Mouse (Mus musculus): ENCODE measurements around the gene Ankrd44. TPM values are rescaled to one million over a fixed set of nuclear protein-coding genes. Genes with fewer than 3 reads are reported as not detected.

The Ankrd44 gene
- polyA plus RNA-seq, 1 experiment = 17.8 TPM

GRCm38 (mm10) chr1:54772843-54773242 lies 153.3 kb downstream of the Ankrd44 start:
- H3K36me3 ChIP-seq (ENCODE audit: control insufficient read depth, insufficient read depth, low read length) = no peaks in the 10 kb centered on the region
- H3K27ac ChIP-seq (ENCODE audit: insufficient read depth, low read depth, low read length) = no peak overlapping the region
- H3K4me3 ChIP-seq (ENCODE audit: insufficient read depth, low read depth, low read length) = no peak overlapping the region
- no peak for TF ChIP-seq CTCF (conservative IDR thresholded peaks at IDR 0.05; ENCODE audit: insufficient read depth, insufficient read length, low read depth, low read length)
- no peak for TF ChIP-seq POLR2A (IDR thresholded peaks at IDR 0.05; ENCODE audit: low read depth, low read length)
- DNase-seq = no peak
- no peaks in the 10 kb centered on the region for H3K4me1 ChIP-seq (ENCODE audit: control insufficient read depth, insufficient read depth, low read length)
- H3K27me3 ChIP-seq (replicated peaks; ENCODE audit: control insufficient read depth, insufficient read depth, low read length) = no peaks in the 10 kb centered on the region
- WGBS = 94% methylated on average over 5 of the region's 5 CpGs

GRCm38 (mm10) chr1:54771471-54771870 lies 154.7 kb downstream of the Ankrd44 start:
- no peak for DNase-seq
- Histone ChIP-seq H3K4me3 (ENCODE audit: insufficient read depth, low read depth, low read length) (no peak overlapping the region), H3K27me3 (replicated peaks; ENCODE audit: control insufficient read depth, insufficient read depth, low read length) (no peaks in the 10 kb centered on the region), H3K4me1 (ENCODE audit: control insufficient read depth, insufficient read depth, low read length) (peaks cover 3% of the 10 kb centered on the region; the same call in 1 of the 2 replicates), H3K36me3 (ENCODE audit: control insufficient read depth, insufficient read depth, low read length) (no peaks in the 10 kb centered on the region), H3K27ac (ENCODE audit: insufficient read depth, low read depth, low read length) (no peak overlapping the region)
- WGBS = 79% methylated on average over 3 of the region's 3 CpGs
- TF ChIP-seq POLR2A (IDR thresholded peaks at IDR 0.05; ENCODE audit: low read depth, low read length) (no peak), CTCF (conservative IDR thresholded peaks at IDR 0.05; ENCODE audit: insufficient read depth, insufficient read length, low read depth, low read length) (no peak)

DNA sequence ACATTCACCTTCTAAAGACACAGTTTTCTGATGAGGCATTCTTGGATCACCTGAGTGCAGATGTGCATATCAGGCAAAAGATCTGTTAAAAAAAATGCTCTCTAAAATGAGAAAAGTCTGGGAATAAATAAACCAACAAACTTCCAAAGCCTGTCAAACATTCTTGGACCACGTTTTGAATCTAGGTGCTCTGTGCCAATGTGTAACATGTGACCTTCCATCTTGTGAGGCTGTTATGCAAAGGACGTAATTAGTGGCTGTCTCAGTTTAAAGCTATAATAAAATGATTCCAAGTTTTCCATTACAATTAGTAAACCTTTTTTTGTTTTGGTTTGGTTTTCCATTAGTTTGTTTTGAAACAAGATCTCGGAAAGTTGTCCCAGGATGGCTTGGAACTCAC lies 159.0 kb downstream of the Ankrd44 start:
- peaks cover 3% of the 10 kb centered on the region; the same call in 1 of the 2 replicates for H3K36me3 ChIP-seq (ENCODE audit: control insufficient read depth, insufficient read depth, low read length)
- no peak overlapping the region for H3K4me3 ChIP-seq (ENCODE audit: insufficient read depth, low read depth, low read length)
- H3K4me1 ChIP-seq (ENCODE audit: control insufficient read depth, insufficient read depth, low read length) = peaks cover 6% of the 10 kb centered on the region; the same call in 1 of the 2 replicates
- TF ChIP-seq CTCF (conservative IDR thresholded peaks at IDR 0.05; ENCODE audit: insufficient read depth, insufficient read length, low read depth, low read length) (no peak), POLR2A (IDR thresholded peaks at IDR 0.05; ENCODE audit: low read depth, low read length) (no peak)
- no peaks in the 10 kb centered on the region for H3K27me3 ChIP-seq (replicated peaks; ENCODE audit: control insufficient read depth, insufficient read depth, low read length)
- H3K27ac ChIP-seq (ENCODE audit: insufficient read depth, low read depth, low read length) = no peak overlapping the region
- 43% methylated on average over 3 of the region's 3 CpGs for WGBS
- DNase-seq = peak; percentile 52

- H3K4me1 ChIP-seq (ENCODE audit: control insufficient read depth, insufficient read depth, low read length) = peaks cover 6% of the 10 kb centered on the region; the same call in 1 of the 2 replicates
- no peak overlapping the region for H3K4me3 ChIP-seq (ENCODE audit: insufficient read depth, low read depth, low read length)
- peak; percentile 64 for DNase-seq
- TF ChIP-seq POLR2A (IDR thresholded peaks at IDR 0.05; ENCODE audit: low read depth, low read length) = no peak
- TF ChIP-seq CTCF (conservative IDR thresholded peaks at IDR 0.05; ENCODE audit: insufficient read depth, insufficient read length, low read depth, low read length) = no peak
- H3K27ac ChIP-seq (ENCODE audit: insufficient read depth, low read depth, low read length) = no peak overlapping the region
- H3K36me3 ChIP-seq (ENCODE audit: control insufficient read depth, insufficient read depth, low read length) = peaks cover 3% of the 10 kb centered on the region; the same call in 1 of the 2 replicates
- WGBS = 74% methylated on average over 2 of the region's 2 CpGs
- no peaks in the 10 kb centered on the region for H3K27me3 ChIP-seq (replicated peaks; ENCODE audit: control insufficient read depth, insufficient read depth, low read length)
These were observed 160.5 kb downstream of the Ankrd44 start for GRCm38 (mm10) chr1:54765632-54766238.

DNA sequence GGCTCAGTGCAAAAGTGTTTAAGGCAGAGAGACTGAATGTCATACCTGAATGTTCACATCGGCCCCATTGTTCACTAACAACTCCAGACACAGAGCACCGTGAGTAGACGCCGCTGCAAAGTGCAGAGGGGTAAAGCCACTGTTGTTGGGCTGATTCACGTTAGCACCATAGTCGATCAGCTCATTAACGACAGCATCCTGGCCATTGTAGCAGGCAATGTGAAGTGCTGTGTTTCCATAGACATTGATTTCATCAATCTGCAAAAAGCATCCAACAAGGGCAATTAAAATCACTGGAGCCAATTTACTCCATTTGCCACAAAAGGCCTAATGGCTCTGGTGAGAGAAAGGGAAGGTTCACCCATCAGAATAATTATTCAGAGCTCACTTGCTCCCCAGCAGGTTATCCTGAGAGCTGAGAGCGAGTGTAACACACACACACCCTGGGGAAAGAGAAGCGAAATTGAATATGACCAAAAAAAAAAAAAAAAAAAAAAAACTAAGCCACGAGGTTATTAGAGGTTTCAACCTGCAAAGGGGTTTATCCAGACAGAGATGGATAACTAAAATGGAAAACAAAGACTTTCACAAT lies 163.9 kb downstream of the Ankrd44 start:
- no peak overlapping the region for H3K4me3 ChIP-seq (ENCODE audit: insufficient read depth, low read depth, low read length)
- H3K27ac ChIP-seq (ENCODE audit: insufficient read depth, low read depth, low read length) = no peak overlapping the region
- peaks cover 3% of the 10 kb centered on the region; the same call in 1 of the 2 replicates for H3K36me3 ChIP-seq (ENCODE audit: control insufficient read depth, insufficient read depth, low read length)
- H3K4me1 ChIP-seq (ENCODE audit: control insufficient read depth, insufficient read depth, low read length) = peaks cover 6% of the 10 kb centered on the region; the same call in 1 of the 2 replicates
- WGBS = 89% methylated on average over 10 of the region's 10 CpGs
- DNase-seq = no peak
- TF ChIP-seq POLR2A (IDR thresholded peaks at IDR 0.05; ENCODE audit: low read depth, low read length) (no peak), CTCF (conservative IDR thresholded peaks at IDR 0.05; ENCODE audit: insufficient read depth, insufficient read length, low read depth, low read length) (no peak)
- H3K27me3 ChIP-seq (replicated peaks; ENCODE audit: control insufficient read depth, insufficient read depth, low read length) = no peaks in the 10 kb centered on the region

DNA sequence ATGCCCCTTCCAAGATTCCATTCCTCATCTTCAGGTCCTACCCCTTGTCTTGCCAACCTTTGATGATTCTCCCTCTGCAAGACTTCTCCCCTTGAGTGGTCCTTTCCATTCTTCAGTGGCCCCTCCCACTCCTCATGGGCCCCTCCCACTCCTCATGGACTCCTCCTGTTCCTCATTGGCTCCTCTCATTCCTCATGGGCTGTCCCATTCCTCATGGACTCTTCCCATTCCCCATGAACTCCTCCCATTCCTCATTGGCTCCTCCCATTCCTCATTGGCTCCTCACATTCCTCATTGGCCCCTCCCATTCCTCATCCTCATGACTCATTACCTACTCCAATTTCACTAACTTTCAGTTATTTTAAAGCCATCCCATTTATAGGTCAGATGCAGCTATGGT lies 166.3 kb downstream of the Ankrd44 start:
- H3K4me3 ChIP-seq (ENCODE audit: insufficient read depth, low read depth, low read length) = no peak overlapping the region
- H3K27ac ChIP-seq (ENCODE audit: insufficient read depth, low read depth, low read length) = no peak overlapping the region
- H3K4me1 ChIP-seq (ENCODE audit: control insufficient read depth, insufficient read depth, low read length) = no peaks in the 10 kb centered on the region
- TF ChIP-seq POLR2A (IDR thresholded peaks at IDR 0.05; ENCODE audit: low read depth, low read length) (no peak), CTCF (conservative IDR thresholded peaks at IDR 0.05; ENCODE audit: insufficient read depth, insufficient read length, low read depth, low read length) (no peak)
- DNase-seq = no peak
- H3K27me3 ChIP-seq (replicated peaks; ENCODE audit: control insufficient read depth, insufficient read depth, low read length) = no peaks in the 10 kb centered on the region
- H3K36me3 ChIP-seq (ENCODE audit: control insufficient read depth, insufficient read depth, low read length) = no peaks in the 10 kb centered on the region; the same call in 1 of the 2 replicates

DNA sequence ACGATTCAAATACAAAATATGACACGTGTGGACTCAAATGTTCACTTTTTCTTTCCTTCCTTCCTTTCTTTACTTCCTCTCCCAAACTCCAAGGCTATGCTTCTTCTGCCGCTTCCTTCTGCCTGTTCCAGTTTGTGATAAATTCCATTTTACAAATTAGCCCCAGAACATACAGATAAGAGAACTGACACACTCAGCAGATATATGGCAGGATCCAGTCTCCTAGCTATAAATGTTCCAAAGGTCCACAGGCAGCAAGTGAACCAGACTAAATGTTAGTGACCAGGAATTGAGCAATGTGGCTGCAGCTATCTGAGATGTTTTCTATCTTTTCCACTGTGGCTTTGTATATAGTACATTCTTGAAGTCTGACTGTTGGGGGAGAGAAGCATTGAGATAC lies 168.9 kb downstream of the Ankrd44 start:
- Histone ChIP-seq H3K27ac (ENCODE audit: insufficient read depth, low read depth, low read length) (no peak overlapping the region), H3K4me3 (ENCODE audit: insufficient read depth, low read depth, low read length) (no peak overlapping the region), H3K4me1 (ENCODE audit: control insufficient read depth, insufficient read depth, low read length) (no peaks in the 10 kb centered on the region), H3K36me3 (ENCODE audit: control insufficient read depth, insufficient read depth, low read length) (no peaks in the 10 kb centered on the region; the same call in 1 of the 2 replicates), H3K27me3 (replicated peaks; ENCODE audit: control insufficient read depth, insufficient read depth, low read length) (no peaks in the 10 kb centered on the region)
- WGBS = 73% methylated on average over 3 of the region's 3 CpGs
- TF ChIP-seq CTCF (conservative IDR thresholded peaks at IDR 0.05; ENCODE audit: insufficient read depth, insufficient read length, low read depth, low read length) (no peak), POLR2A (IDR thresholded peaks at IDR 0.05; ENCODE audit: low read depth, low read length) (no peak)
- no peak for DNase-seq
